Mouse (Mus musculus): ENCODE measurements around the gene Gmfb. TPM values are rescaled to one million over a fixed set of nuclear protein-coding genes. Genes with fewer than 3 reads are reported as not detected.
"Not testable (repeated sequence)": the region's sequence is repeated elsewhere in the genome, so short reads cannot be mapped to it uniquely, and the experiment has no call there.

The Gmfb gene
- polyA plus RNA-seq, 1 experiment from 2014 or later = 97.0 TPM

- WGBS = 85% methylated on average over 2 of the region's 2 CpGs
- H3K9me3 ChIP-seq (replicated peaks) = no peaks in the 10 kb centered on the region
- H3K27me3 ChIP-seq (ENCODE audit: low read depth, poor library complexity, severe bottlenecking) = peaks cover 18% of the 10 kb centered on the region
- DNase-seq (ENCODE audit: low spot score) = no peak
- H3K27ac ChIP-seq (replicated peaks) = no peak overlapping the region
- no peaks in the 10 kb centered on the region for H3K36me3 ChIP-seq
- no peak overlapping the region for H3K4me3 ChIP-seq
- H3K4me1 ChIP-seq = peaks cover 14% of the 10 kb centered on the region
Observed at GRCm38 (mm10) chr14:46823996-46824395, 2.0 kb upstream of the Gmfb start.

GRCm38 (mm10) chr14:46821271-46821872 lies 670 bp downstream of the Gmfb start:
- peak overlapping the region; percentile 92 for H3K27ac ChIP-seq (replicated peaks)
- no peak for DNase-seq (ENCODE audit: low spot score)
- peaks cover 13% of the 10 kb centered on the region for H3K36me3 ChIP-seq
- peak overlapping the region; percentile 87 for H3K4me3 ChIP-seq
- peaks cover 14% of the 10 kb centered on the region for H3K4me1 ChIP-seq
- 2% methylated on average over 11 of the region's 11 CpGs for WGBS
- H3K27me3 ChIP-seq (ENCODE audit: low read depth, poor library complexity, severe bottlenecking) = peaks cover 18% of the 10 kb centered on the region
- no peaks in the 10 kb centered on the region for H3K9me3 ChIP-seq (replicated peaks)

GRCm38 (mm10) chr14:46819961-46820360 lies 2.1 kb downstream of the Gmfb start:
- 95% methylated on average over 5 of the region's 6 CpGs for WGBS
- Histone ChIP-seq H3K4me1 (peaks cover 14% of the 10 kb centered on the region), H3K27me3 (ENCODE audit: low read depth, poor library complexity, severe bottlenecking) (peaks cover 18% of the 10 kb centered on the region), H3K36me3 (peaks cover 24% of the 10 kb centered on the region)
- not testable (repeated sequence) for DNase-seq (ENCODE audit: low spot score); H3K27ac ChIP-seq (replicated peaks); H3K4me3 ChIP-seq; H3K9me3 ChIP-seq (replicated peaks)

GRCm38 (mm10) chr14:46818743-46819142 lies 3.3 kb downstream of the Gmfb start:
- Histone ChIP-seq H3K36me3 (peaks cover 29% of the 10 kb centered on the region), H3K27ac (replicated peaks) (no peak overlapping the region), H3K27me3 (ENCODE audit: low read depth, poor library complexity, severe bottlenecking) (peaks cover 11% of the 10 kb centered on the region), H3K4me3 (no peak overlapping the region), H3K9me3 (replicated peaks) (no peaks in the 10 kb centered on the region), H3K4me1 (peaks cover 14% of the 10 kb centered on the region)
- DNase-seq (ENCODE audit: low spot score) = no peak
- 95% methylated on average over 7 of the region's 7 CpGs for WGBS

GRCm38 (mm10) chr14:46816916-46817622 lies 5.0 kb downstream of the Gmfb start:
- WGBS = 94% methylated on average over 8 of the region's 8 CpGs
- peaks cover 45% of the 10 kb centered on the region for H3K36me3 ChIP-seq
- H3K4me3 ChIP-seq = no peak overlapping the region
- DNase-seq (ENCODE audit: low spot score) = no peak
- H3K9me3 ChIP-seq (replicated peaks) = no peaks in the 10 kb centered on the region
- peaks cover 11% of the 10 kb centered on the region for H3K4me1 ChIP-seq
- H3K27me3 ChIP-seq (ENCODE audit: low read depth, poor library complexity, severe bottlenecking) = no peaks in the 10 kb centered on the region
- no peak overlapping the region for H3K27ac ChIP-seq (replicated peaks)

DNA sequence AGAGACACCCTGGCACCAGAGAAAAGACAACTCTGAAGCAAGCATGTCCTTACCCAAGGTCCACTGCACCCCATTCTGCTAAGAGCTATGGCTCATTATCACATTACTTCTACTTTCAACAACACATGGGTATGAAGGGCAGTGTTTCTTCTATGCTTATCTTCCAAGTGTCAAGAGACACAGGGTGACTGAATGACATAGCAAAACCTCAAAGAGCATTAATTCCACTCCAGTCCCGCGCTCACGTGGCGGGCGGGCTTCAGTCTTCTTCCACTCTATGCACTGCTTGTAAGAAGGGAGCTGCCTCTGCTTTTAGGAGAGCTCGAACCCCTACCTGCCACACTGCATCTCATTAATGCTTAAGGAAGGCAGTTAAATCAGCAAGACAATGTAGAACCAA lies 6.4 kb downstream of the Gmfb start:
- H3K4me1 ChIP-seq = peaks cover 4% of the 10 kb centered on the region
- H3K9me3 ChIP-seq (replicated peaks) = no peaks in the 10 kb centered on the region
- no peak overlapping the region for H3K27ac ChIP-seq (replicated peaks)
- no peak for DNase-seq (ENCODE audit: low spot score)
- 78% methylated on average over 6 of the region's 6 CpGs for WGBS
- H3K4me3 ChIP-seq = no peak overlapping the region
- no peaks in the 10 kb centered on the region for H3K27me3 ChIP-seq (ENCODE audit: low read depth, poor library complexity, severe bottlenecking)
- H3K36me3 ChIP-seq = peaks cover 59% of the 10 kb centered on the region

- Histone ChIP-seq H3K27ac (replicated peaks) (no peak overlapping the region), H3K9me3 (replicated peaks) (no peaks in the 10 kb centered on the region), H3K4me1 (no peaks in the 10 kb centered on the region), H3K4me3 (no peak overlapping the region), H3K36me3 (peaks cover 51% of the 10 kb centered on the region), H3K27me3 (ENCODE audit: low read depth, poor library complexity, severe bottlenecking) (no peaks in the 10 kb centered on the region)
- DNase-seq (ENCODE audit: low spot score) = no peak
- WGBS = 92% methylated on average over 3 of the region's 3 CpGs
Observed at GRCm38 (mm10) chr14:46807927-46808326, 14.1 kb downstream of the Gmfb start.

DNA sequence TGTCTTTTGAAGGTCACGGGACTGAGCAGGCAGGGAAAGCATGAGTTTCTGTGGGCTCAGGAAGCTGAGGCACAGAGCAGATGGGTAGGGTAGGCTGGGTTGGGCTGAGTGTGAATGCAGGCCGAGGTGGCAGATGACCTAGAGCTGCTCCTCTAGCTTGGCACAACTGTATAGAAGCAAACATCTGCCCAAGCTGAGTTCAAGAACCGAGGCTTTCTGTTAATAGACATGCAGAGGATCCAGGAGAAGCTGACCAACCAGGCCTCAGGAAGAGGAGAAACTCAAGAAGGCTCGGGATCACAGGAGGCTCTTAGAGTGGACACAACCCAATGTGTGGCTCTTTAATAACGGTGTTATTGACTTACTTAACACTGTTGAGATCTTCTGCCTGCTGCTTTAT lies 15.9 kb downstream of the Gmfb start:
- DNase-seq (ENCODE audit: low spot score) = no peak
- no peak overlapping the region for H3K4me3 ChIP-seq
- WGBS = 90% methylated on average over 5 of the region's 5 CpGs
- peaks cover 35% of the 10 kb centered on the region for H3K36me3 ChIP-seq
- no peaks in the 10 kb centered on the region for H3K4me1 ChIP-seq
- H3K27ac ChIP-seq (replicated peaks) = no peak overlapping the region
- no peaks in the 10 kb centered on the region for H3K9me3 ChIP-seq (replicated peaks)
- H3K27me3 ChIP-seq (ENCODE audit: low read depth, poor library complexity, severe bottlenecking) = no peaks in the 10 kb centered on the region

- no peak overlapping the region for H3K27ac ChIP-seq (replicated peaks)
- 98% methylated on average over 1 of the region's 1 CpGs for WGBS
- H3K4me3 ChIP-seq = no peak overlapping the region
- H3K4me1 ChIP-seq = no peaks in the 10 kb centered on the region
- peaks cover 21% of the 10 kb centered on the region for H3K36me3 ChIP-seq
- no peak for DNase-seq (ENCODE audit: low spot score)
- H3K27me3 ChIP-seq (ENCODE audit: low read depth, poor library complexity, severe bottlenecking) = no peaks in the 10 kb centered on the region
- H3K9me3 ChIP-seq (replicated peaks) = no peaks in the 10 kb centered on the region
Observed at GRCm38 (mm10) chr14:46803791-46804190, 18.3 kb downstream of the Gmfb start.

DNA sequence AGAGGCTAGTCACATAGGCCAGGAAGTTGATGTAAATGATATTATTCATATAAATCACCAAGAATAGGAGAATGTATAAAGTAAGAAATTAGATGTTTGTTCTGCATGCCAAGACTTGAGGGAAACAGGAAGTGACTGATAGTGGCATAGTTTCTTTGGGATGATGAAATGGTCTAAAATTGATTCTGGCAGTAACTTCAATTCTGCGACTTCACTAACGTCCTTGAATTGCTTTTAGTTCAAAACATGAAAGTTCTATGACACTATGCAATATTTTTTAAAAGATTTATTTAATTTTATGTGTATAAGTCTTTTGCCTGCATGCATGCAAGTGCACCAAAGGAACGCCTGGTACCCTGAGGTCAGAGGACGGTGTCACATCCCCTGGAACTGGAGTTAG lies 18.8 kb downstream of the Gmfb start:
- no peaks in the 10 kb centered on the region for H3K27me3 ChIP-seq (ENCODE audit: low read depth, poor library complexity, severe bottlenecking)
- H3K27ac ChIP-seq (replicated peaks) = no peak overlapping the region
- H3K9me3 ChIP-seq (replicated peaks) = no peaks in the 10 kb centered on the region
- peaks cover 19% of the 10 kb centered on the region for H3K36me3 ChIP-seq
- 93% methylated on average over 4 of the region's 4 CpGs for WGBS
- no peak overlapping the region for H3K4me3 ChIP-seq
- no peaks in the 10 kb centered on the region for H3K4me1 ChIP-seq
- DNase-seq (ENCODE audit: low spot score) = no peak

- Histone ChIP-seq H3K9me3 (replicated peaks) (no peaks in the 10 kb centered on the region), H3K36me3 (peaks cover 17% of the 10 kb centered on the region), H3K27me3 (ENCODE audit: low read depth, poor library complexity, severe bottlenecking) (no peaks in the 10 kb centered on the region), H3K4me3 (no peak overlapping the region), H3K4me1 (no peaks in the 10 kb centered on the region), H3K27ac (replicated peaks) (no peak overlapping the region)
- DNase-seq (ENCODE audit: low spot score) = no peak
- WGBS = 89% methylated on average over 3 of the region's 3 CpGs
Observed at GRCm38 (mm10) chr14:46800684-46801345, 21.2 kb downstream of the Gmfb start.

DNA sequence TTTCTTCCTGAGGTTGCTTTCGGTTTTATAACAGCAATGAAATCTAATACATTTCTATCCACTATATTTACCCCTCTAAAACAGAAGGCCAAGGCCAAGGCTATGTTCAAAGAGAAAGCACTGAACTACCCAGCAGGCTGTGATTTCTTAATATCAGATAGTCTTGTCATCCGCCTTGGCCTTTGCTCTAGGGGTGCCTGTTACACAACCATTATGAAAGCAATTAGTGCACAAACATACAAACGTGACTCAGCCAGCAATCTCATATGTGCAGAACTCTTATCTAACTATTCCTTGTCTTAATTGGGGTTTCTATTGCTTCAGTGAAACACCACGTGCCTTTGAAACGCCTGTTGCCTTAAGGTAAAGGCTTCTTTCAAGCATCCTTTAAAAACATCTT lies 27.9 kb downstream of the Gmfb start:
- H3K4me3 ChIP-seq = no peak overlapping the region
- WGBS = 91% methylated on average over 5 of the region's 5 CpGs
- DNase-seq (ENCODE audit: low spot score) = no peak
- no peaks in the 10 kb centered on the region for H3K27me3 ChIP-seq (ENCODE audit: low read depth, poor library complexity, severe bottlenecking)
- H3K4me1 ChIP-seq = no peaks in the 10 kb centered on the region
- H3K9me3 ChIP-seq (replicated peaks) = no peaks in the 10 kb centered on the region
- no peak overlapping the region for H3K27ac ChIP-seq (replicated peaks)
- peaks cover 2% of the 10 kb centered on the region for H3K36me3 ChIP-seq

DNA sequence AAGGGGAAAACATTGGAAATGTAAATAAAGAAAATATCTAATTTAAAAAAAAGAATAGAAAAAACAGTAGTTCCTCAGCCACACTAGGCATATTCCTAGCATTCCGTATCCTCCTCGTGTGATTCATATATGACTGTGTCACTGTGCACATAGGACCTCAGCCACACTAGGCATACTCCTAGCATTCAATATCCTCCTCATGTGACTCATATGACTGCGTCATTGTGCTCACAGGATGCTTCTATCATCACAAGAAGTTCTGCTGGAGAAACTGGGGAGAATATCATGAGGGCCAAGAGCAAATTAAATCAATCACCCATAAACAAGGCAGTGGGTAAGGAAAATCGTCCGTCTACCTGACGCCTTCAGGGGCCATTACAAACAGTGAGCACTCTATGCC lies 31.3 kb downstream of the Gmfb start:
- WGBS = 92% methylated on average over 6 of the region's 6 CpGs
- Histone ChIP-seq H3K4me1 (peaks cover 22% of the 10 kb centered on the region), H3K4me3 (no peak overlapping the region), H3K27ac (replicated peaks) (no peak overlapping the region), H3K36me3 (no peaks in the 10 kb centered on the region), H3K27me3 (ENCODE audit: low read depth, poor library complexity, severe bottlenecking) (no peaks in the 10 kb centered on the region), H3K9me3 (replicated peaks) (no peaks in the 10 kb centered on the region)
- no peak for DNase-seq (ENCODE audit: low spot score)
